Mouse (Mus musculus) stomach, postnatal 0 days (tissue): ENCODE measurements at regions not wholly inside any gene's neighbourhood (a gene's known extent, or its start where the extent isn't known, plus 50 kb on each side); places are given as distances from the start of the nearest gene placed in this dataset.
A peak's percentile ranks its signal among the peaks of the same experiment; 100 is the strongest.

ENCODE experiments used
- ATAC-seq: fragments of 200-750 bp; cut with Nextera tagmentation; 2 replicates; pipeline ENCODE4 v1.8.0; 2017; ENCODE audit not compliant: low FRiP score, low TSS enrichment
- DNase-seq: peaks from one replicate; pipeline ENCODE4 v3.0.0-alpha.2; 2016; ENCODE audit warnings: low spot score
- H3K27ac ChIP-seq: fragments of 300-500 bp; sonication (generic); replicated peaks from 2 replicates; pipeline ENCODE4 v1.5.1; 2014; ENCODE audit warnings: mild to moderate bottlenecking, control low read depth
- H3K27me3 ChIP-seq: fragments of 300-500 bp; sonication (generic); 2 replicates; pipeline ENCODE4 v1.6.1; 2014; ENCODE audit warnings: low read length; ENCODE audit not compliant: control insufficient read depth, insufficient read depth
- H3K36me3 ChIP-seq: fragments of 300-500 bp; sonication (generic); 2 replicates; pipeline ENCODE4 v1.6.1; 2014; ENCODE audit warnings: low read length, mixed read lengths; ENCODE audit not compliant: control insufficient read depth, insufficient read depth
- H3K4me1 ChIP-seq: fragments of 300-500 bp; sonication (generic); replicated peaks from 2 replicates; pipeline ENCODE4 v1.6.1; 2014; ENCODE audit warnings: antibody characterized with exemption; ENCODE audit not compliant: control insufficient read depth, insufficient read depth
- H3K4me2 ChIP-seq: fragments of 300-500 bp; sonication (generic); replicated peaks from 2 replicates; pipeline ENCODE4 v1.6.1; 2014; ENCODE audit warnings: low read depth, mild to moderate bottlenecking, control low read depth, moderate library complexity
- H3K4me3 ChIP-seq: fragments of 300-500 bp; sonication (generic); 2 replicates; pipeline ENCODE4 v1.5.1; 2014; ENCODE audit warnings: low read depth, low read length, control low read depth
- H3K9ac ChIP-seq: fragments of 300-500 bp; sonication (generic); 2 replicates; pipeline ENCODE4 v1.6.1; 2014; ENCODE audit warnings: mild to moderate bottlenecking, low read length, control low read depth, mixed read lengths
- H3K9me3 ChIP-seq: fragments of 300-500 bp; sonication (generic); 2 replicates; pipeline ENCODE4 v1.6.1; 2016; ENCODE audit warnings: low read length; ENCODE audit not compliant: control insufficient read depth
- CTCF ChIP-seq: IDR thresholded peaks from 2 replicates; pipeline ENCODE4 v1.5.1; 2016; ENCODE audit warnings: antibody characterized with exemption, low read depth, mild to moderate bottlenecking, moderate library complexity
- EP300 ChIP-seq: optimal IDR thresholded peaks from 2 replicates; pipeline ENCODE3; 2016; ENCODE audit warnings: antibody characterized with exemption
- WGBS: fragments of 180-500 bp; shearing (Covaris S2); extraction: QIAGEN DNeasy Blood & Tissue Kit; methylation state at CpG from one replicate; pipeline ENCODE4 v1.1.7; 2014; 5-methylcytosine and 5-hydroxymethylcytosine counted together

GRCm38 (mm10) chr16:87295727-87296126, 58.3 kb upstream of the N6amt1 start:
- Histone ChIP-seq H3K4me2 (no peak overlapping the region), H3K27ac (no peak overlapping the region), H3K27me3 (no peaks in the 10 kb centered on the region), H3K4me1 (no peaks in the 10 kb centered on the region), H3K9ac (no peak overlapping the region), H3K9me3 (no peaks in the 10 kb centered on the region), H3K36me3 (no peaks in the 10 kb centered on the region), H3K4me3 (no peak overlapping the region)
- ATAC-seq (no peak), DNase-seq (no peak)
- no peak for TF ChIP-seq EP300
- TF ChIP-seq CTCF, result no peak
- WGBS, result 71% methylated on average over 5 of the region's 5 CpGs

- Histone ChIP-seq H3K4me1 (no peaks in the 10 kb centered on the region), H3K9me3 (no peaks in the 10 kb centered on the region), H3K36me3 (no peaks in the 10 kb centered on the region), H3K27me3 (no peaks in the 10 kb centered on the region), H3K9ac (no peak overlapping the region), H3K27ac (no peak overlapping the region), H3K4me3 (no peak overlapping the region), H3K4me2 (no peak overlapping the region)
- TF ChIP-seq CTCF (no peak), EP300 (no peak)
- DNase-seq, result no peak
- WGBS, result 93% methylated on average over 1 of the region's 1 CpGs
- no peak for ATAC-seq
These were observed 61.2 kb upstream of the N6amt1 start for GRCm38 (mm10) chr16:87292826-87293225.

GRCm38 (mm10) chr16:87291716-87292115, 62.3 kb upstream of the N6amt1 start:
- DNase-seq, result no peak
- Histone ChIP-seq H3K4me2 (no peak overlapping the region), H3K27ac (no peak overlapping the region), H3K36me3 (no peaks in the 10 kb centered on the region), H3K9me3 (no peaks in the 10 kb centered on the region), H3K4me1 (no peaks in the 10 kb centered on the region), H3K9ac (no peak overlapping the region), H3K4me3 (no peak overlapping the region), H3K27me3 (no peaks in the 10 kb centered on the region)
- 72% methylated on average over 2 of the region's 2 CpGs for WGBS
- TF ChIP-seq EP300, result no peak
- TF ChIP-seq CTCF, result no peak
- ATAC-seq, result no peak

- 66% methylated on average over 2 of the region's 2 CpGs for WGBS
- Histone ChIP-seq H3K4me2 (no peak overlapping the region), H3K4me1 (no peaks in the 10 kb centered on the region), H3K27ac (no peak overlapping the region), H3K9ac (no peak overlapping the region), H3K4me3 (no peak overlapping the region), H3K9me3 (no peaks in the 10 kb centered on the region), H3K27me3 (no peaks in the 10 kb centered on the region), H3K36me3 (no peaks in the 10 kb centered on the region)
- DNase-seq (no peak), ATAC-seq (no peak)
- TF ChIP-seq CTCF, result no peak
- no peak for TF ChIP-seq EP300
These were observed 68.3 kb upstream of the N6amt1 start for GRCm38 (mm10) chr16:87285639-87286038.

- no peak overlapping the region for H3K4me2 ChIP-seq
- H3K4me1 ChIP-seq, result no peaks in the 10 kb centered on the region
- no peak for DNase-seq
- H3K36me3 ChIP-seq, result no peaks in the 10 kb centered on the region
- WGBS, result 52% methylated on average over 7 of the region's 7 CpGs
- H3K27me3 ChIP-seq, result no peaks in the 10 kb centered on the region
- no peak for ATAC-seq
- no peak overlapping the region for H3K27ac ChIP-seq
- no peak overlapping the region for H3K9ac ChIP-seq
- no peaks in the 10 kb centered on the region for H3K9me3 ChIP-seq
- TF ChIP-seq EP300, result no peak
- peak; percentile 68 for TF ChIP-seq CTCF
- no peak overlapping the region for H3K4me3 ChIP-seq
These were observed 69.0 kb upstream of the N6amt1 start for GRCm38 (mm10) chr16:87284835-87285510.

- Histone ChIP-seq H3K4me3 (no peak overlapping the region), H3K9ac (no peak overlapping the region), H3K27me3 (no peaks in the 10 kb centered on the region), H3K4me2 (no peak overlapping the region), H3K9me3 (no peaks in the 10 kb centered on the region), H3K4me1 (no peaks in the 10 kb centered on the region), H3K36me3 (no peaks in the 10 kb centered on the region), H3K27ac (no peak overlapping the region)
- DNase-seq, result no peak
- WGBS, result 65% methylated on average over 1 of the region's 1 CpGs
- TF ChIP-seq EP300 (no peak), CTCF (no peak)
- ATAC-seq, result no peak
These were observed 75.5 kb upstream of the N6amt1 start for GRCm38 (mm10) chr16:87278518-87278917.
